8 mouse cellular contexts compared by ENCODE assay signal in the genomic region with DNA sequence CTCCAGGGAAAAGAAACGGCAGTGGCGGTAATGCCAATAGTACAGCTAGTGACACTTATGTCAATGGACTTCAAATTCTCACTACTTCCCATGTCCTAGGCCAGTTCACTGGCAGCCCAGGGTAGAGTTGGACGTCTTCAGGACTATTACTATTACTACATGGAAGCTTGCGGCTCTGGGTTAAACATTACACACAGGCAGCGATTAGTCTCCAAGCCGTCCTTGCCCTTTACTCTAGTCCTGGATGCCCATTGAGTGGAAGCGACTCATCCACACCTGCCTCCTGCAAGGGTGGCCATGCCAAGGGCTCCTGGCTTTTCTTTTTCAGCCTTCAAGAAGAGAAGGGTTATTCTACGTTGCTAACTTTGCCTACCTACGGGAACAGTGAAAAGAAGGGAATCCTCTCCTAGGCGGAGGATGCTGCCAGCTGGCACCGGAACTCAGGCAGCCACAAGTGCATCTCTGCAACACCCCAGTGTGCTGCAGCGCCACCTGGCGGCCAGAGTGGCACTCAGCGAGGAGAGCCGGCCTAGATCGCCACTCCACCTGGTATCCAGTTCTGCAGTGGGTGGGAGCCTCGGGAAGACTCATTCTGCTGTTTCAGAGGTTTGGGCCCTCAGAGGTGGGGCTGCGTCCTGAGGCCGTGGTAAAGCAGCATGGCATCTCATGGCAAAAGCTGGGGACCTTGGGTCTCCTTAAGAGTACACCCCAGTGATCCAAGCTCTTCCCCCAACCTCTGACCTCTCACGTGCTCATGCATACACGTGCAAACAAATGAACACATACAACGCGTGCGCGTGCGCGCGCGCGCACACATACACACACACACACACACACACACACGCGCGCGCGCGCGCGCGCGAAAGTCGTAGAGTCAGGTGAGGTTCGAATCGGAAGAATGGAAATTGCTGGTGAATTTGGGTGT. TPM values are rescaled to one million over a fixed set of nuclear protein-coding genes. Genes with fewer than 3 reads are reported as not detected.
DNase-seq lines count a peak whose midpoint lies in the region; ATAC-seq lines count a peak whose summit lies in the region.

No protein-coding gene starts in this region.

- ATAC-seq in limb, embryonic 11.5 days (ENCODE audit: insufficient number of reproducible peaks, low FRiP score, low TSS enrichment, low read depth) = no peak
- 0 out of 2 replicates have a peak, but pooled peaks have one; percentile 12 for ATAC-seq in midbrain, embryonic 15.5 days (replicated peaks)

- peak overlapping the region; percentile 16; the same call in 1 of the 2 replicates for H3K4me3 ChIP-seq in embryonic facial prominence, embryonic 10.5 days
- H3K4me3 ChIP-seq in limb, embryonic 11.5 days (ENCODE audit: low read depth, low read length) = no peak overlapping the region
- H3K4me3 ChIP-seq in midbrain, embryonic 15.5 days = no peak overlapping the region

- DNase-seq in 3T3-L1 (ENCODE audit: low read depth, low spot score) = peak; percentile 69
- DNase-seq in adrenal gland, postnatal 14 days = peak; percentile 96
- DNase-seq in embryonic facial prominence, embryonic 10.5 days (ENCODE audit: low spot score) = peak; percentile 91
- peak; percentile 88 to 94 for DNase-seq in heart, adult 18-20 months
- peak; percentile 78 to 88 for DNase-seq in kidney, adult 8-10 months
- peak; percentile 91 for DNase-seq in limb, embryonic 11.5 days (ENCODE audit: low spot score)
- peak; percentile 76 for DNase-seq in spleen, adult 12 weeks (ENCODE audit: low spot score)

- H3K27me3 ChIP-seq in embryonic facial prominence, embryonic 10.5 days (replicated peaks; ENCODE audit: low read depth, poor library complexity, severe bottlenecking) = no peaks in the 10 kb centered on the region; the same call in 1 of the 2 replicates
- no peaks in the 10 kb centered on the region for H3K27me3 ChIP-seq in limb, embryonic 11.5 days (ENCODE audit: control insufficient read depth, insufficient read depth, low read length)
- H3K27me3 ChIP-seq in midbrain, embryonic 15.5 days (replicated peaks) = no peaks in the 10 kb centered on the region

- no peaks in the 10 kb centered on the region for H3K9me3 ChIP-seq in embryonic facial prominence, embryonic 10.5 days
- no peaks in the 10 kb centered on the region for H3K9me3 ChIP-seq in limb, embryonic 11.5 days (ENCODE audit: control insufficient read depth, low read length)
- no peaks in the 10 kb centered on the region for H3K9me3 ChIP-seq in midbrain, embryonic 15.5 days

- 62% methylated on average over 43 of the region's 43 CpGs for WGBS in embryonic facial prominence, embryonic 10.5 days
- 52% methylated on average over 43 of the region's 43 CpGs for WGBS in limb, embryonic 11.5 days
- WGBS in midbrain, embryonic 15.5 days = 62% methylated on average over 43 of the region's 43 CpGs

- H3K27ac ChIP-seq in embryonic facial prominence, embryonic 10.5 days (replicated peaks) = no peak overlapping the region
- H3K27ac ChIP-seq in limb, embryonic 11.5 days (replicated peaks; ENCODE audit: low read depth, low read length) = no peak overlapping the region
- H3K27ac ChIP-seq in midbrain, embryonic 15.5 days = no peak overlapping the region

- no peak overlapping the region for H3K4me2 ChIP-seq in limb, embryonic 11.5 days (ENCODE audit: low read depth, severe bottlenecking)
- no peak overlapping the region for H3K4me2 ChIP-seq in midbrain, embryonic 15.5 days

- H3K36me3 ChIP-seq in embryonic facial prominence, embryonic 10.5 days (replicated peaks) = no peaks in the 10 kb centered on the region
- H3K36me3 ChIP-seq in limb, embryonic 11.5 days (ENCODE audit: control insufficient read depth, insufficient read depth, low read length) = no peaks in the 10 kb centered on the region
- H3K36me3 ChIP-seq in midbrain, embryonic 15.5 days (replicated peaks) = no peaks in the 10 kb centered on the region

- H3K9ac ChIP-seq in limb, embryonic 11.5 days (ENCODE audit: low read length) = no peak overlapping the region
- no peak overlapping the region for H3K9ac ChIP-seq in midbrain, embryonic 15.5 days

- H3K4me1 ChIP-seq in embryonic facial prominence, embryonic 10.5 days = peaks cover 44% of the 10 kb centered on the region
- no peaks in the 10 kb centered on the region for H3K4me1 ChIP-seq in limb, embryonic 11.5 days (ENCODE audit: control insufficient read depth, insufficient read depth, low read length)
- H3K4me1 ChIP-seq in midbrain, embryonic 15.5 days = peaks cover 11% of the 10 kb centered on the region; the same call in 1 of the 2 replicates

RNA-seq across cellular contexts. Expression of gene Tex35, which starts 31.4 kb away (rescaled TPM):
- total RNA-seq in adrenal gland, postnatal 14 days (2021) = not detected in 2 replicates
- not detected in 2 replicates for polyA plus RNA-seq in embryonic facial prominence, embryonic 10.5 days (2016; fragmentation: Nextera tagmentation; extraction: Ambion mirVana)
- total RNA-seq in heart, adult 18-20 months (2021) = not detected
- not detected in 2 replicates for polyA plus RNA-seq in limb, embryonic 11.5 days (2014; fragmentation: Nextera tagmentation; extraction: Ambion mirVana)
- polyA plus RNA-seq in midbrain, embryonic 15.5 days (2015; fragmentation: Nextera tagmentation; extraction: Ambion mirVana) = not detected in 2 replicates
